Mouse (Mus musculus) kidney, embryonic 16.5 days (tissue): ENCODE measurements around the gene Pcsk7. TPM values are rescaled to one million over a fixed set of nuclear protein-coding genes. Genes with fewer than 3 reads are reported as not detected.

ENCODE experiments used
- ATAC-seq: fragments of 200-750 bp; cut with Nextera tagmentation; 2 replicates; pipeline ENCODE4 v1.8.0; 2017; ENCODE audit warnings: moderate TSS enrichment; ENCODE audit not compliant: low FRiP score, low TSS enrichment
- H3K27ac ChIP-seq: fragments of 300-500 bp; sonication (generic); 2 replicates; pipeline ENCODE4 v1.5.1; 2014; ENCODE audit warnings: low read length
- H3K27me3 ChIP-seq: fragments of 300-500 bp; sonication (generic); 2 replicates; pipeline ENCODE4 v1.6.1; 2014; ENCODE audit warnings: low read length, control low read depth, mixed read lengths; ENCODE audit not compliant: insufficient read depth
- H3K36me3 ChIP-seq: fragments of 300-500 bp; sonication (generic); 2 replicates; pipeline ENCODE4 v1.6.1; 2014; ENCODE audit warnings: low read length, control low read depth, mixed read lengths; ENCODE audit not compliant: insufficient read depth
- H3K4me1 ChIP-seq: fragments of 300-500 bp; sonication (generic); 2 replicates; pipeline ENCODE4 v1.6.1; 2014; ENCODE audit warnings: low read length, control low read depth, mixed read lengths; ENCODE audit not compliant: insufficient read depth
- H3K4me2 ChIP-seq: fragments of 300-500 bp; sonication (generic); replicated peaks from 2 replicates; pipeline ENCODE4 v1.6.1; 2014; ENCODE audit warnings: low read depth, low read length
- H3K4me3 ChIP-seq: fragments of 300-500 bp; sonication (generic); 2 replicates; pipeline ENCODE4 v1.5.1; 2014; ENCODE audit warnings: mild to moderate bottlenecking, low read length
- H3K9ac ChIP-seq: fragments of 300-500 bp; sonication (generic); replicated peaks from 2 replicates; pipeline ENCODE4 v1.6.1; 2014; ENCODE audit warnings: low read length
- H3K9me3 ChIP-seq: fragments of 300-500 bp; sonication (generic); 2 replicates; pipeline ENCODE4 v1.6.1; 2016; ENCODE audit warnings: low read length, control low read depth
- WGBS: fragments of 180-500 bp; shearing (Covaris S2); extraction: QIAGEN DNeasy Blood & Tissue Kit; methylation state at CpG from one replicate; pipeline ENCODE4 v1.1.7; 2014; 5-methylcytosine and 5-hydroxymethylcytosine counted together
- polyA plus RNA-seq: library from polyadenylated mRNA; unstranded; fragments of >200 nt; fragmentation: Nextera tagmentation; extraction: Ambion mirVana; gene quantifications from 2 replicates; pipeline ENCODE4 v1.2.1, GENCODE M21; 2015

Pcsk7 gene
- 23.2 and 24.9 TPM in 2 replicates for polyA plus RNA-seq

DNA sequence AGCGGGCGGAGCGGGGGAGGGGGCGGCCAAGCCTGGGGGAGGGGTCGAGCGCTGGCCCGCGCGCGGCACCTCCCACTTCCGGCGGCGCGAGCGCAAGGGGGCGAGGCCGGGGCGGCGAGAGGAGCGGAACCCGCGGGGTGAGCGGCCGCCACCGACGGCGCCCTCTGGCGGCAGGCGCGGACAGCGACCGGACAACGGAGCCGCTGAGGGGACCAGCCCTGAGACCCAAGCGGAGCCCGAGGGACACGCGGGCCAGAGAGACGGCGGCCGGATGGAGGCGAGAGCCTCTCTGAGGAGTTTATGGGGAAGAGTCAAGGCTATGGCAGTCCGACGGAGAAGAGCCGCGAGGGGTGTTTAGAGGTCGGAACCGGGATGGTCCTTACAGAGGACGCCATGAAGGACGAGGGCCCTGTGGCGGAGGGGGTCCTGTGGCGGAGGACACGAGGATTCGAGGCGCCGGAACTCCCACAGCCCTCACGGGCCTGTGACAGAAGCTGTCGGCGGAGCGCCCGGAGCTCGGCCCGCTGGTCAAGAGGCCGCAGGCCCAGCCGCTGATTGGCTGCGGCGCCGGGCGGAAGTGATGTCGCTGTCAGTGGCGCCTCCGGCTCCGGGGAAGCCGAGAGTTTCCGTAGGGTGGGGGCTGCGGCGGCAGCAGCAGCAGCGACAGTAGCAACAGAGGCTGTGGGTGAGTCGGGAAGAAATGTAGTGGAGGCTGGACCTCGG, at the start of gene Pcsk7, which contains the start of gene Rnf214:
Gene Pcsk7, plus strand, starts transcription at position 143 of the 723 bp plus-strand sequence.
Gene Rnf214, minus strand, starts transcription at position 557 of the 723 bp plus-strand sequence.
- Histone ChIP-seq H3K27me3 (no peaks in the 10 kb centered on the region), H3K9me3 (no peaks in the 10 kb centered on the region), H3K9ac (peak within 1 kb of the TSS; percentile 96), H3K4me1 (peaks cover 22% of the 10 kb centered on the region), H3K36me3 (peaks cover 30% of the 10 kb centered on the region), H3K27ac (peak within 1 kb of the TSS; percentile 96), H3K4me2 (peak within 1 kb of the TSS; percentile 68), H3K4me3 (peak within 1 kb of the TSS; percentile 94)
- WGBS = under 1% methylated on average over 64 of the region's 80 CpGs
- peak; percentile 94 for ATAC-seq

DNA sequence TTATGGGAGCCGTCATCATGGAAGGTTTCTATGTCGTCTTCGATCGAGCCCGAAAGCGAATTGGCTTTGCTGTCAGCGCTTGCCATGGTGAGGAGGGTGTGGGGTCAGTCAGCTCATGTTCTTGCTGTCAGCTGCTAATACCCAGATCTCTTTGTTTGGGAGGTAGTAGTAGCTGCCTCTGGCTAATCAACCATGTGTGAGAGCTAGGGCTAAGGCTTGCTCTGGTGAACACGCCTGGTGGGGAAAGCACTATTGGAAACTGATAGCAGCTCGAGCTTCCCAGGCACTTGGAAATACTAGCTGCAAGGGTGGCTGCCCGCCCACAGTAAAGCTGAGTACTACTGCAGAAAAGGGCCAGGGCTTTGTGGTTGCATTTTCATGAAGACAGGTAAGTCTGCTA, 46.9 kb upstream of the Pcsk7 start:
- peaks cover 60% of the 10 kb centered on the region for H3K36me3 ChIP-seq
- no peaks in the 10 kb centered on the region for H3K9me3 ChIP-seq
- H3K27me3 ChIP-seq = no peaks in the 10 kb centered on the region
- no peak overlapping the region for H3K9ac ChIP-seq
- WGBS = 68% methylated on average over 10 of the region's 10 CpGs
- H3K4me3 ChIP-seq = no peak overlapping the region
- H3K4me1 ChIP-seq = no peaks in the 10 kb centered on the region
- peak; percentile 78; the same call in 1 of the 2 replicates for ATAC-seq
- no peak overlapping the region for H3K4me2 ChIP-seq
- H3K27ac ChIP-seq = no peak overlapping the region

DNA sequence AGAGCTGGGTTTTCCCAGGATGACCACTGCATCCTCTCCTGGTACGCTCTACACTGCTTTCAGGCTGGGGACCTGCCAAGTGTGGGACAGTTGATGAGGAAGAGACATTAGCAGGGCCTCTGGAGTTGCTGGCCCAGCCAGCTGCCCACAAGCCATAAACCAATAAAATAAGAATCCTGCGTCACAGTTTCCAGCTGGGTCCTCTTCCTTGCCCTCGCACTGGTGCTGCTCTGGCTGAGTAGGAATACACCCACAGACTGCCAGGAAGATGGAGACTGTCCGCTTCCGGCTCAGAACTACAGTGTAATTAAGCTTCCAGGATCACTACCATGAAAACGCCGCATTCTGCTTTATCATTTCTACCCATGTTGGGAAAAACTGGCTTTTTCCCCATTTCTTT, 44.5 kb upstream of the Pcsk7 start:
- no peak overlapping the region for H3K4me3 ChIP-seq
- no peak overlapping the region for H3K9ac ChIP-seq
- H3K4me2 ChIP-seq = no peak overlapping the region
- no peaks in the 10 kb centered on the region for H3K9me3 ChIP-seq
- 69% methylated on average over 7 of the region's 7 CpGs for WGBS
- H3K27me3 ChIP-seq = no peaks in the 10 kb centered on the region
- H3K36me3 ChIP-seq = peaks cover 68% of the 10 kb centered on the region
- no peak overlapping the region for H3K27ac ChIP-seq
- no peaks in the 10 kb centered on the region for H3K4me1 ChIP-seq
- no peak for ATAC-seq

DNA sequence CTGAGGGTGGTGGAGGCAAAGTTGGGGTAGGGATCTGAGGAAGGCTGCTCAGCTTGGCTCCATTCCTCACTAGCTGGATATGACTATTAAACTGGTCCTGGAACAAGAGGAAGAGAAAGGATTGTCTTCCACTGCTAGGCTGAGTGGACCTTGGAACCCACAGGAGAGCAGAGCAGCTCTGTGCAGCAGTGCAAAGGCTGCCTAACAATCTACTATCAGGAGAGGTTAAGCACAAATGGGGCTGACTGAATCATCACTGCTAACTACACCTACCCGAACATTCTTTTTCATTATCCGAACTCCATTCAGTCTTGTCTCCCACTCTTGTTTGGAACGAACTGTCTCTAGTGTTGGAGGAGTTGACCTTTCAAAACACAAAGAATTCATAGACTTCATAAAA, 37.1 kb upstream of the Pcsk7 start:
- no peaks in the 10 kb centered on the region for H3K9me3 ChIP-seq
- H3K4me1 ChIP-seq = no peaks in the 10 kb centered on the region
- WGBS = 94% methylated on average over 3 of the region's 3 CpGs
- no peak overlapping the region for H3K4me3 ChIP-seq
- H3K27ac ChIP-seq = no peak overlapping the region
- H3K9ac ChIP-seq = no peak overlapping the region
- H3K4me2 ChIP-seq = no peak overlapping the region
- ATAC-seq = no peak
- H3K36me3 ChIP-seq = peaks cover 51% of the 10 kb centered on the region
- H3K27me3 ChIP-seq = no peaks in the 10 kb centered on the region

DNA sequence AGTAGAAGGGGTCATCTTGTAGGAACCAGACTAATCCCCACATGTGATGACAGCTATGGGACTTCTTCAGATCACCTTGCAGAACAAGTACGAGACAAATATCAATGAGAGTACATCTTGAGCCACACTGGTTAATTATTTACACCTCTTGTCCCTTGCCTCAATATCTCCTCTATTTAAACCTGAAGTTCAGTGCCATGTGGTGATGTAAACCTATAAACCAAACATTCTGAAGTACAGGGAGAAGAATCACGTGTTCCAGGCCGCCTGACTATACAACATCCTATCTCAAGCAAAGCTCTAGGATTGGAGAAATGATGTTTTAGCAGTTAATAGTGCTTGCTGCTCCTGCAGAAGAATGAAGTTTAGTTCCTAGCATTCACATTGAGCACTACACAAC, 36.0 kb upstream of the Pcsk7 start:
- H3K4me2 ChIP-seq = no peak overlapping the region
- peaks cover 46% of the 10 kb centered on the region for H3K36me3 ChIP-seq
- no peak overlapping the region for H3K27ac ChIP-seq
- ATAC-seq = no peak
- H3K9ac ChIP-seq = no peak overlapping the region
- H3K4me3 ChIP-seq = no peak overlapping the region
- no peaks in the 10 kb centered on the region for H3K9me3 ChIP-seq
- H3K4me1 ChIP-seq = no peaks in the 10 kb centered on the region
- H3K27me3 ChIP-seq = no peaks in the 10 kb centered on the region
- 93% methylated on average over 3 of the region's 3 CpGs for WGBS

DNA sequence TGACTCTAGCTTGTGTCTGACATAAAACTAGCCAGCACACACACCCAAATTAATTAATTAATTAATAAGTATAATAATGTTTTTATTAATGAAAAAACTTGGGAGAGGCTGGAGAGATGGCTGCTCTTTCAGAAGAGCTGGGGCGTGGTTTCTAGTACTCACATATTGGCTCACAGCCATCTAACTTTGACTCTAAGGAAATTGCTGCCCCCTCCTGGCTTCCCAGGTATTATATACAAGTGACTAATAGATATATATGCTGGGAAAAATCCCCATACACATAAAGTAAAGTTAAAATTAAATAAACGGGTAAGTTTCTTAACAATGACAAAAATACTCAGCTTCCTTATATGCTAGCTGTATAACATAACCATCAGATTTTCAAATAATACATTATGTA, 28.4 kb upstream of the Pcsk7 start:
- Histone ChIP-seq H3K4me3 (no peak overlapping the region), H3K27ac (no peak overlapping the region), H3K9ac (no peak overlapping the region), H3K9me3 (no peaks in the 10 kb centered on the region), H3K4me2 (no peak overlapping the region), H3K36me3 (peaks cover 18% of the 10 kb centered on the region), H3K4me1 (no peaks in the 10 kb centered on the region), H3K27me3 (no peaks in the 10 kb centered on the region)
- 81% methylated on average over 2 of the region's 2 CpGs for WGBS
- no peak for ATAC-seq

DNA sequence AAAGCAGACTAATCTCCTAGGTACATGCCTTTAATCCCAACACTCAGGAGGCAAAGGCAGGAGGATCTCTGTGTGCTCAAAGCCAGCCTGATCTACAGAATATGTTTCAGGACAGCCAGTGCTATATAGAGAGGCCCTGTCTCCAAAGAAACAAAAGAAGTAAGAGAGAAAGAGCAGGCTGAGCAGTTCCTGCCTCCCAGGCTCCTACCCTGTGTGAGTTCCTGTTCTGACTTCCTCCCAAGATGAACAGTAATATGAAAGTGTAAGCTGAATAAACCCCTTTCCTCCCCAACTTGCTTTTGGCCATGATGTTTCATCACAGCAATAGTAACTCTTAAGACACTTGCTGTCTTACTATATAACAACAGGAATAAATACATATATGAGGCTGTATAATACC, 12.6 kb upstream of the Pcsk7 start:
- no peak for ATAC-seq
- Histone ChIP-seq H3K4me3 (no peak overlapping the region), H3K27me3 (no peaks in the 10 kb centered on the region), H3K36me3 (peaks cover 55% of the 10 kb centered on the region), H3K9ac (no peak overlapping the region), H3K4me1 (no peaks in the 10 kb centered on the region), H3K27ac (no peak overlapping the region), H3K9me3 (no peaks in the 10 kb centered on the region), H3K4me2 (no peak overlapping the region)

DNA sequence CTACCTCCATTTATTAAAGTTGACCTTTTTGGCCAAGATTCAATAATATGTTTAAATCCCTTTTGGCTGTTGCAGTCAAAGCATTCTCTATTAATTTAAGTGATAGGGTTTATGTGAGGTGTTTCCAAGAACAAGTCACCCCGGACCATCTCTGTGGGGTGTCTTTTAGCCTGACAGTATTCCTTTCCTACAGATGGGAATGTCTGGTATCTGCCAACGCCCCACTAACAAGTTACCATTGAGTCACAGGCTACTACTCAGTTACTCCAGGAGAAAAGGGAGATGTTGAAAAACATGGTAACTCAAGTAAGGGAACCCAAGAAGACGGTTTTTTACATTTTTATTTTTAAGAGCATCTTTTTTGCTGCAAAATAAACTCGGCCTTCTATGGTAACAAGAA, 1.1 kb upstream of the Pcsk7 start:
- Histone ChIP-seq H3K9ac (peak overlapping the region; percentile 96; the same call in 1 of the 2 replicates), H3K27me3 (no peaks in the 10 kb centered on the region), H3K27ac (no peak overlapping the region), H3K36me3 (peaks cover 21% of the 10 kb centered on the region), H3K4me1 (peaks cover 22% of the 10 kb centered on the region), H3K9me3 (no peaks in the 10 kb centered on the region), H3K4me3 (peak overlapping the region; percentile 94), H3K4me2 (peak overlapping the region; percentile 68)
- 50% methylated on average over 4 of the region's 4 CpGs for WGBS
- no peak for ATAC-seq

DNA sequence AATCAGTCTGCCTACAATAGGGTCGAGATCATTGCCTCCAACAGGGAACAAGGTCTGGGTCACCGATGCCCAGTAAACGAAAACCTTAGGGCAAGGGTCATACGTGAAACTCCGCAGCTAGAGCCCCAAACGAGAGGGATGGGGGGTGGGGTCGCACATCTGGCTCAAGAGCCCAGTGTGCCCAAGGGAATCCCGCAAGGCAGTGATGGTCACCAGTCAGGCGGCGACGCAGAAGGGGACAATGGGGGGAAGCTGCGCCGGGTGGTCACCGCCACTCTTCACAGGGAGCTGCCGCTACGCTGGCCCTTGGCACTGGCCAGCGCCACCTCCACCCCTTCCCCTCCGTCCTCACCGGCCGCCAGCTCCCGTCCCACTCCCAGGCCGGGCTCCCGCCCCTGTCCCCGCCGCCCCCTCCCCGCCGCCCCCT, 473 bp upstream of the Pcsk7 start:
- H3K9me3 ChIP-seq = no peaks in the 10 kb centered on the region
- peaks cover 24% of the 10 kb centered on the region for H3K36me3 ChIP-seq
- peak overlapping the region; percentile 96 for H3K27ac ChIP-seq
- H3K4me2 ChIP-seq = peak overlapping the region; percentile 68
- 0% methylated on average over 14 of the region's 27 CpGs for WGBS
- ATAC-seq = peak; percentile 73
- peak overlapping the region; percentile 94 for H3K4me3 ChIP-seq
- no peaks in the 10 kb centered on the region for H3K27me3 ChIP-seq
- peak overlapping the region; percentile 96 for H3K9ac ChIP-seq
- H3K4me1 ChIP-seq = peaks cover 22% of the 10 kb centered on the region

DNA sequence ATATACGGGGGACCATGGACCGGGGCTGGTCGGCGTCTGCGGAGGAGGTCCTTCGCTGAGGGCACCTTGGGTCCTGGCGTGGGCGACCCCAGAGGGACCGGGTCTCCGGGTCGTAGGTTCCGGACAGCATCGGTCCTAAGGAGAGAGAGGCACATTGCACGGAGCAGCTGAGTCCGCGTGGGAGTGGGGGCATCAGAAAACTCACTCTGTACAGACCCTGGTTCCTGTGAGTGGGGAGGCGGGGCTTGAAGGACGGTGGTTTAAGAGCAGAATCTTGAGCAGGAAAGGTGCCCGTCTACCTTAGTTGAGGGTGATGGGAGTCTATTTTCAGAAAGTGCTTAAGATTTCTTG, 756 bp downstream of the Pcsk7 start:
- Histone ChIP-seq H3K4me1 (peaks cover 22% of the 10 kb centered on the region), H3K9ac (peak overlapping the region; percentile 96), H3K4me3 (peak overlapping the region; percentile 94), H3K27me3 (no peaks in the 10 kb centered on the region), H3K4me2 (peak overlapping the region; percentile 68), H3K36me3 (peaks cover 27% of the 10 kb centered on the region), H3K9me3 (no peaks in the 10 kb centered on the region), H3K27ac (peak overlapping the region; percentile 96)
- ATAC-seq = no peak
- under 1% methylated on average over 19 of the region's 19 CpGs for WGBS
